Mouse (Mus musculus) macrophage (primary cell): Measurements from ENCODE around the gene Mov10. TPM values are rescaled to one million over a fixed set of nuclear protein-coding genes. Genes with fewer than 3 reads are reported as not detected.
"Not testable (repeated sequence)": the region's sequence is repeated elsewhere in the genome, so short reads cannot be mapped to it uniquely, and the experiment has no call there.

ENCODE experiments used
- H3K27ac ChIP-seq: fragments of 350-480 bp; formaldehyde crosslinking; 2 replicates; pipeline ENCODE4 v1.9.0; 2021
- H3K36me3 ChIP-seq: fragments of 350-480 bp; formaldehyde crosslinking; 2 replicates; pipeline ENCODE4 v1.9.0; 2021; ENCODE audit errors: inconsistent target
- H3K4me3 ChIP-seq: fragments of 350-480 bp; formaldehyde crosslinking; 2 replicates; pipeline ENCODE4 v1.9.0; 2021; ENCODE audit errors: inconsistent target
- H3K79me2 ChIP-seq: fragments of 350-480 bp; formaldehyde crosslinking; 2 replicates; pipeline ENCODE4 v1.9.0; 2021; ENCODE audit errors: inconsistent target
- WGBS: methylation state at CpG from one replicate; pipeline ENCODE4 v1.1.7; 2026; ENCODE audit warnings: inconsistent platforms; ENCODE audit not compliant: missing documents; 5-methylcytosine and 5-hydroxymethylcytosine counted together
- polyA plus RNA-seq: library from polyadenylated mRNA; stranded (reverse); fragments of 250-400 nt; gene quantifications from 3 replicates; pipeline ENCODE4 v1.2.4, GENCODE M21; 2018; ENCODE audit warnings: inconsistent platforms

Mov10 gene
- polyA plus RNA-seq, 1 experiment from 2014 or later, result 27.2 TPM

- peak overlapping the region; percentile 79 for H3K27ac ChIP-seq
- H3K36me3 ChIP-seq, result no peaks in the 10 kb centered on the region; the same call in 1 of the 2 replicates
- H3K79me2 ChIP-seq, result peaks cover 37% of the 10 kb centered on the region; the same call in 1 of the 2 replicates
- 8% methylated on average over 3 of the region's 3 CpGs for WGBS
- H3K4me3 ChIP-seq, result peak overlapping the region; percentile 82
These were observed 379 bp upstream of the Mov10 start for GRCm38 (mm10) chr3:104818749-104819134.

- H3K36me3 ChIP-seq, result no peaks in the 10 kb centered on the region; the same call in 1 of the 2 replicates
- H3K79me2 ChIP-seq, result peaks cover 44% of the 10 kb centered on the region; the same call in 1 of the 2 replicates
- 4% methylated on average over 43 of the region's 46 CpGs for WGBS
- peak overlapping the region; percentile 82 for H3K4me3 ChIP-seq
- peak overlapping the region; percentile 79; the same call in 1 of the 2 replicates for H3K27ac ChIP-seq
These were observed 827 bp downstream of the Mov10 start for GRCm38 (mm10) chr3:104817481-104817990.

- WGBS, result 91% methylated on average over 6 of the region's 7 CpGs
- H3K36me3 ChIP-seq, result no peaks in the 10 kb centered on the region; the same call in 1 of the 2 replicates
- H3K79me2 ChIP-seq, result peaks cover 58% of the 10 kb centered on the region; the same call in 1 of the 2 replicates
- no peak overlapping the region for H3K4me3 ChIP-seq
- H3K27ac ChIP-seq, result no peak overlapping the region
These were observed 2.2 kb downstream of the Mov10 start for GRCm38 (mm10) chr3:104816130-104816529.

- no peaks in the 10 kb centered on the region; the same call in 1 of the 2 replicates for H3K36me3 ChIP-seq
- no peak overlapping the region for H3K4me3 ChIP-seq
- H3K79me2 ChIP-seq, result peaks cover 63% of the 10 kb centered on the region; the same call in 1 of the 2 replicates
- no peak overlapping the region for H3K27ac ChIP-seq
- whole genome bisulfite sequencing, result 100% methylated on average over 2 of the region's 2 CpGs
These were observed 3.0 kb downstream of the Mov10 start for GRCm38 (mm10) chr3:104815346-104815745.

GRCm38 (mm10) chr3:104814746-104815145 is 3.6 kb downstream of the Mov10 start:
- no peak overlapping the region for H3K4me3 ChIP-seq
- H3K27ac ChIP-seq, result no peak overlapping the region
- no peaks in the 10 kb centered on the region; the same call in 1 of the 2 replicates for H3K36me3 ChIP-seq
- WGBS, result 100% methylated on average over 1 of the region's 1 CpGs
- peaks cover 63% of the 10 kb centered on the region; the same call in 1 of the 2 replicates for H3K79me2 ChIP-seq

GRCm38 (mm10) chr3:104813227-104813626 is 5.1 kb downstream of the Mov10 start:
- H3K79me2 ChIP-seq, result peaks cover 63% of the 10 kb centered on the region; the same call in 1 of the 2 replicates
- H3K36me3 ChIP-seq, H3K4me3 ChIP-seq, H3K27ac ChIP-seq: not testable (repeated sequence)
- WGBS, result 100% methylated on average over 3 of the region's 7 CpGs

GRCm38 (mm10) chr3:104812254-104812653 is 6.1 kb downstream of the Mov10 start:
- Histone ChIP-seq H3K36me3 (peaks cover 6% of the 10 kb centered on the region; the same call in 1 of the 2 replicates), H3K4me3 (no peak overlapping the region), H3K27ac (no peak overlapping the region), H3K79me2 (peaks cover 65% of the 10 kb centered on the region; the same call in 1 of the 2 replicates)
- WGBS, result 84% methylated on average over 3 of the region's 4 CpGs

- 92% methylated on average over 3 of the region's 3 CpGs for WGBS
These were observed 6.6 kb downstream of the Mov10 start for GRCm38 (mm10) chr3:104811752-104812151.

GRCm38 (mm10) chr3:104805539-104805938 is 12.8 kb downstream of the Mov10 start:
- peaks cover 12% of the 10 kb centered on the region; the same call in 1 of the 2 replicates for H3K79me2 ChIP-seq
- peaks cover 63% of the 10 kb centered on the region for H3K36me3 ChIP-seq
- H3K27ac ChIP-seq, result no peak overlapping the region
- 97% methylated on average over 9 of the region's 9 CpGs for WGBS
- H3K4me3 ChIP-seq, result no peak overlapping the region

More at GRCm38 (mm10) chr3:104811752-104812151, 6.6 kb downstream of the Mov10 start:
- Histone ChIP-seq H3K36me3 (peaks cover 11% of the 10 kb centered on the region; the same call in 1 of the 2 replicates), H3K79me2 (peaks cover 65% of the 10 kb centered on the region; the same call in 1 of the 2 replicates), H3K27ac (no peak overlapping the region), H3K4me3 (no peak overlapping the region)

GRCm38 (mm10) chr3:104804312-104804711 is 14.1 kb downstream of the Mov10 start:
- H3K4me3 ChIP-seq, result no peak overlapping the region
- WGBS, result 97% methylated on average over 9 of the region's 10 CpGs
- H3K79me2 ChIP-seq, result peaks cover 12% of the 10 kb centered on the region; the same call in 1 of the 2 replicates
- peaks cover 75% of the 10 kb centered on the region for H3K36me3 ChIP-seq
- H3K27ac ChIP-seq, result no peak overlapping the region

- 100% methylated on average over 6 of the region's 6 CpGs for WGBS
- Histone ChIP-seq H3K79me2 (peaks cover under 1% of the 10 kb centered on the region; the same call in 1 of the 2 replicates), H3K27ac (no peak overlapping the region), H3K4me3 (no peak overlapping the region), H3K36me3 (peaks cover 82% of the 10 kb centered on the region)
These were observed 16.9 kb downstream of the Mov10 start for GRCm38 (mm10) chr3:104801481-104801880.

- Histone ChIP-seq H3K79me2 (no peaks in the 10 kb centered on the region; the same call in 1 of the 2 replicates), H3K4me3 (no peak overlapping the region), H3K27ac (no peak overlapping the region), H3K36me3 (peaks cover 89% of the 10 kb centered on the region)
- 91% methylated on average over 11 of the region's 11 CpGs for WGBS
These were observed 17.7 kb downstream of the Mov10 start for GRCm38 (mm10) chr3:104800681-104801080.

GRCm38 (mm10) chr3:104796430-104797082 is 21.8 kb downstream of the Mov10 start:
- Histone ChIP-seq H3K79me2 (no peaks in the 10 kb centered on the region), H3K36me3 (peaks cover 62% of the 10 kb centered on the region), H3K27ac (no peak overlapping the region), H3K4me3 (no peak overlapping the region)
- WGBS, result 83% methylated on average over 15 of the region's 15 CpGs

GRCm38 (mm10) chr3:104795661-104796340 is 22.6 kb downstream of the Mov10 start:
- H3K36me3 ChIP-seq, result peaks cover 54% of the 10 kb centered on the region
- 83% methylated on average over 15 of the region's 15 CpGs for WGBS

More at GRCm38 (mm10) chr3:104795661-104796340, 22.6 kb downstream of the Mov10 start:
- Histone ChIP-seq H3K4me3 (no peak overlapping the region), H3K79me2 (no peaks in the 10 kb centered on the region), H3K27ac (no peak overlapping the region)
